Mouse (Mus musculus) spleen, adult 2 months (tissue): Measurements from ENCODE around the gene Atp6ap1. TPM values are rescaled to one million over a fixed set of nuclear protein-coding genes. Genes with fewer than 3 reads are reported as not detected.

Experiments
- DNase-seq, 2 experiments: peaks; one replicate each; pipeline versions ENCODE4 v3.0.0 to v3.0.0-alpha.2; 2012 to 2021; ENCODE audit warnings: low spot score in 2 of 2, low read depth in 1 of 2
- H3K27ac ChIP-seq: fragments of 200-500 bp; 2 replicates; pipeline ENCODE4 v1.5.1; 2012; ENCODE audit warnings: low read length, inconsistent platforms; ENCODE audit not compliant: insufficient read depth
- H3K27me3 ChIP-seq: fragments of 200-500 bp; 2 replicates; pipeline ENCODE4 v1.6.1; 2012; ENCODE audit warnings: mild to moderate bottlenecking, moderate library complexity, low read length, inconsistent platforms; ENCODE audit not compliant: control insufficient read depth, insufficient read depth
- H3K36me3 ChIP-seq: fragments of 200-500 bp; 2 replicates; pipeline ENCODE4 v1.6.1; 2012; ENCODE audit warnings: mild to moderate bottlenecking, low read length, inconsistent platforms; ENCODE audit not compliant: control insufficient read depth, insufficient read depth
- H3K4me1 ChIP-seq: fragments of 200-500 bp; 2 replicates; pipeline ENCODE4 v1.6.1; 2011; ENCODE audit warnings: inconsistent platforms; ENCODE audit not compliant: control insufficient read depth, insufficient read depth, insufficient read length
- H3K4me3 ChIP-seq: fragments of 200-500 bp; 2 replicates; pipeline ENCODE4 v1.5.1; 2011; ENCODE audit warnings: mild to moderate bottlenecking, inconsistent platforms; ENCODE audit not compliant: insufficient read depth, insufficient read length; ENCODE audit errors: extremely low read depth
- CTCF ChIP-seq: fragments of 200-500 bp; IDR thresholded peaks from 2 replicates; pipeline ENCODE4 v1.5.1; 2011; ENCODE audit warnings: mild to moderate bottlenecking, inconsistent platforms; ENCODE audit not compliant: insufficient read depth, insufficient read length, insufficient replicate concordance; ENCODE audit errors: extremely low read depth
- POLR2A ChIP-seq: fragments of 200-500 bp; IDR thresholded peaks from 2 replicates; pipeline ENCODE4 v1.6.1; 2011; ENCODE audit warnings: low read depth, low read length, inconsistent platforms
- WGBS: fragments of 180-500 bp; shearing (Covaris S2); methylation state at CpG from one replicate; pipeline ENCODE4 v1.1.7; 2018; 5-methylcytosine and 5-hydroxymethylcytosine counted together
- polyA plus RNA-seq: library from polyadenylated mRNA; depleted of rRNA; stranded (reverse); fragments of >200 nt; gene quantifications from 2 replicates; pipeline ENCODE4 v1.2.3, GENCODE M21; 2012

The Atp6ap1 gene
- polyA plus RNA-seq, 1 experiment: 267 TPM

DNA sequence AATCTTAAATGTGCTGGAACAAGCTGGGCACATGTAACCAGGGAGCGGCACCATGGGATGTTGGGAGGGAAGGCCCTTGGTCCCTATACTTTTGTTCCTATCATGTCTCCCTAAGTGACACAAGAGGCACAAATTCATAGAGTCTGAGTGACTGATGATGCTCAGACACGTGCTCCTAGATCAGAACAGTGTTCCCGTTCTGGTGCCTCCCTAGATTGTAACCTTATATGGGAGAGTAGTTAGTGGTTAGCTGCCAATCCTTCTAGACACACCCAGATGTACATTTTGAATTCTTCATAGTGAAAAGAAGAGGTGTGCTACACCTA is 27.2 kb upstream of the Atp6ap1 start:
- DNase-seq: no peak
- H3K4me3 ChIP-seq: peak overlapping the region; percentile 68
- H3K27me3 ChIP-seq: no peaks in the 10 kb centered on the region
- H3K36me3 ChIP-seq: peaks cover 3% of the 10 kb centered on the region; the same call in 1 of the 2 replicates
- H3K4me1 ChIP-seq: peaks cover 4% of the 10 kb centered on the region; the same call in 1 of the 2 replicates
- WGBS: 29% methylated on average over 3 of the region's 3 CpGs
- no peak for TF ChIP-seq CTCF
- no peak for TF ChIP-seq POLR2A
- peak overlapping the region; percentile 97 for H3K27ac ChIP-seq

- peak; percentile 82 to 96 for DNase-seq
- Histone ChIP-seq H3K4me1 (peaks cover 4% of the 10 kb centered on the region; the same call in 1 of the 2 replicates), H3K4me3 (peak within 1 kb of the TSS; percentile 83), H3K27ac (peak within 1 kb of the TSS; percentile 99), H3K36me3 (peaks cover 3% of the 10 kb centered on the region; the same call in 1 of the 2 replicates), H3K27me3 (no peaks in the 10 kb centered on the region)
- 22% methylated on average over 42 of the region's 42 CpGs for WGBS
- peak; percentile 92 for TF ChIP-seq POLR2A
- no peak for TF ChIP-seq CTCF
These were observed 26.6 kb upstream of the Atp6ap1 start, which contains the start of gene Rpl10 for GRCm38 (mm10) chrX:74270062-74270901. Gene Rpl10, plus strand, starts transcription at chrX:74270812.

DNA sequence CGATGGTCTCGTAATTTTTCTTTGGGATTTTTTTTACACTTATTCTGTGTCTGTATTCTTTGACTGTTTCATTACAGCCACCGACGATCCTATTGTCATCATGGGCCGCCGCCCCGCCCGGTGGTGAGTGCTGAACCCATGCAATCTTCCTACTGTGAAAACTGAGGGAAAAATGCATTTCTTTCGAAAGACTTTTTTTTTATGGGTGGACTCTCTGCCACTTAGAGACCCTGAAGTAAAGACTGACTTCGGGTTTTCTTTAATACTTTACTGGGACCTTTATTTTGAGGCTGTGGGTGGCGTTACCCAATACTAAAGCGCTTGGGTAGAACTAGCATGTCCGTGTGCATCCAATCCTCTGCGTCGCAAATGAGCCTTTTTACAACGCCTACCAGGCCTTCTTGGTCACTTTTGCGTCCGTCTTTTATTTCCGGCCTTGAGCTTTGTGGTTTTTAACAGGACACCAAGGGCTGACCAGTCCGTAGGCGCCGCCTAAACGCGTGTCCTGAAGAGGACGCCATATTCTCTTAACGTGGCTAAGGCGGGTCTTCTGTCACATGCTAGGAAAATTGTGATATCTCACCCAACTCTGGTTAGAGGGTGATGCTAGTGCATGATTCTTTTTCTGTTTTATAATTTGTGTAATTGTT is 25.9 kb upstream of the Atp6ap1 start:
- Histone ChIP-seq H3K36me3 (peaks cover 3% of the 10 kb centered on the region; the same call in 1 of the 2 replicates), H3K27me3 (no peaks in the 10 kb centered on the region), H3K4me3 (peak overlapping the region; percentile 67), H3K27ac (peak overlapping the region; percentile 66), H3K4me1 (peaks cover 4% of the 10 kb centered on the region; the same call in 1 of the 2 replicates)
- no peak for DNase-seq
- 25% methylated on average over 27 of the region's 27 CpGs for WGBS
- TF ChIP-seq CTCF (no peak), POLR2A (no peak)

GRCm38 (mm10) chrX:74273422-74274322 is 23.2 kb upstream of the Atp6ap1 start:
- Histone ChIP-seq H3K27me3 (no peaks in the 10 kb centered on the region), H3K4me1 (peaks cover 4% of the 10 kb centered on the region; the same call in 1 of the 2 replicates), H3K27ac (no peak overlapping the region), H3K4me3 (no peak overlapping the region), H3K36me3 (peaks cover 3% of the 10 kb centered on the region; the same call in 1 of the 2 replicates)
- no peak for TF ChIP-seq POLR2A
- TF ChIP-seq CTCF: no peak
- no peak for DNase-seq
- WGBS: 33% methylated on average over 10 of the region's 10 CpGs

DNA sequence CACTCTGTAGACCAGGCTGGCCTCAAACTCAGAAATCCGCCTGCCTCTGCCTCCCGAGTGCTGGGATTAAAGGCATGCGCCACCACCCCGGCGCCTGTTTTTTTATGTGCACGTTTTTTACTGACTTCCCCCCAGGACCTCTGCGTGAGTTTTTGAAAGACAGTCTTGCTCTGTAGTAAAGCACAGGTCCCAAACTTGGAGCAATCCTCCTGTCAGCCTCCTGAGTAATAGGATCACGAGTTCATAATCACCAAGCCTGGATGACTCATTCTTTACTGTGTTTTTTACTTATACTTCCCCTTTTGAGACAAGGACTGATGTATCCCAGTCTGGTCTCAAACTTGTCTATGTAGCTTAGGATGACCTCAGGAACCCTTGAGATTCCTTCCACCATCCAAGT is 19.0 kb upstream of the Atp6ap1 start:
- DNase-seq: no peak
- no peaks in the 10 kb centered on the region; the same call in 1 of the 2 replicates for H3K36me3 ChIP-seq
- H3K27ac ChIP-seq: no peak overlapping the region
- TF ChIP-seq CTCF: no peak
- no peak for TF ChIP-seq POLR2A
- no peaks in the 10 kb centered on the region for H3K27me3 ChIP-seq
- no peaks in the 10 kb centered on the region; the same call in 1 of the 2 replicates for H3K4me1 ChIP-seq
- WGBS: 69% methylated on average over 8 of the region's 8 CpGs
- H3K4me3 ChIP-seq: no peak overlapping the region

- no peaks in the 10 kb centered on the region for H3K27me3 ChIP-seq
- peak overlapping the region; percentile 74 for H3K27ac ChIP-seq
- no peak for DNase-seq
- H3K36me3 ChIP-seq: 0 out of 2 replicates have a peak, but pooled peaks cover 1% of the 10 kb centered on the region
- TF ChIP-seq POLR2A (no peak), CTCF (no peak)
- H3K4me3 ChIP-seq: peak overlapping the region; percentile 67
- WGBS: 25% methylated on average over 14 of the region's 14 CpGs
- H3K4me1 ChIP-seq: no peaks in the 10 kb centered on the region; the same call in 1 of the 2 replicates
These were observed 15.7 kb upstream of the Atp6ap1 start for GRCm38 (mm10) chrX:74281041-74281731.
